Mouse (Mus musculus) small intestine, adult 2 months (tissue): ENCODE measurements at regions not wholly inside any gene's neighbourhood (a gene's known extent, or its start where the extent isn't known, plus 50 kb on each side); places are given as distances from the start of the nearest gene placed in this dataset.

Experiments used
- CTCF ChIP-seq: fragments of 200-500 bp; IDR thresholded peaks from 2 replicates; pipeline ENCODE4 v1.5.1; 2012; ENCODE audit warnings: low read depth, mild to moderate bottlenecking, control low read depth, inconsistent platforms, low read length, moderate library complexity, mixed read lengths; ENCODE audit not compliant: insufficient replicate concordance, insufficient read length; ENCODE audit errors: extremely low read depth
- POLR2A ChIP-seq: fragments of 200-500 bp; IDR thresholded peaks from 2 replicates; pipeline ENCODE4 v1.6.1; 2012; ENCODE audit warnings: low read depth, mild to moderate bottlenecking, control low read depth, inconsistent platforms, low read length, moderate library complexity

GRCm38 (mm10) chr19:27110437-27110836, 105.8 kb upstream of the Vldlr start:
- TF ChIP-seq CTCF: no peak
- no peak for TF ChIP-seq POLR2A
